ENCODE assay signal across 24 mouse cellular contexts in genomic region chr17:26234386-26234785, GRCm38 (mm10). TPM values are rescaled to one million over a fixed set of nuclear protein-coding genes. Genes with fewer than 3 reads are reported as not detected.
A peak's percentile ranks its signal among the peaks of the same experiment; 100 is the strongest.
DNase-seq lines count a peak whose midpoint lies in the region.
"Had no signal": no experiment of that assay in that cellular context is flagged by ENCODE, and none has a peak within 500 bp of the region (broad histone marks: within the 10 kb centered on the region; RNA-seq: fewer than 3 reads in every experiment).

No protein-coding gene starts in this region.

- H3K4me3 ChIP-seq in brown adipose tissue, adult 24 weeks (ENCODE audit: insufficient read depth, low read depth, low read length) = no peak overlapping the region
- H3K4me3 ChIP-seq: embryonic facial prominence, embryonic 10.5 days; forebrain, embryonic 15.5 days; heart, embryonic 10.5 days; liver, embryonic 13.5 days; midbrain, embryonic 12.5 days; neural tube, embryonic 13.5 days had no signal

- H3K27ac ChIP-seq in brown adipose tissue, adult 24 weeks (replicated peaks; ENCODE audit: low read depth, low read length) = 0 out of 2 replicates have a peak overlapping the region, but pooled peaks have one; percentile 15
- H3K27ac ChIP-seq: embryonic facial prominence, embryonic 10.5 days; forebrain, embryonic 15.5 days; heart, embryonic 10.5 days; neural tube, embryonic 13.5 days had no signal

- H3K4me1 ChIP-seq in brown adipose tissue, adult 24 weeks (ENCODE audit: control insufficient read depth, insufficient read depth, insufficient read length, low read length) = peaks cover 2% of the 10 kb centered on the region; the same call in 1 of the 2 replicates

- DNase-seq in CD4-positive helper T cell, adult 2 months (ENCODE audit: low read depth, low spot score) = peak; percentile 52
- peak; percentile 33 to 53 for DNase-seq in CD8-positive naive resting alpha-beta T cell, adult 2 months (ENCODE audit: low read depth in 2 of 2, low spot score in 2 of 2)
- DNase-seq in natural killer cell, adult 2 months (ENCODE audit: low spot score in 2 of 2) = peak; percentile 9 to 19
- no peak for DNase-seq in urinary bladder, postnatal 4 days (ENCODE audit: low spot score in 2 of 2)
- DNase-seq in cerebellum, adult 8-10 months = no peak
- no peak for DNase-seq in urinary bladder, postnatal 10 days (ENCODE audit: low spot score)
- DNase-seq: adrenal gland, adult 8-10 months; cerebellum, postnatal 10 days; kidney, adult 8-10 months; kidney, postnatal 14 days; layer of hippocampus, postnatal 36 days; liver, embryonic 13.5 days; lung, adult 2 months; lung, postnatal 14 days; right cerebral cortex, adult 18-20 months; spleen, adult 18-20 months had no signal

RNA-seq across cellular contexts. Expression of gene Fam234a, which starts 9.7 kb away (rescaled TPM):
- polyA plus RNA-seq in brown adipose tissue, adult 24 weeks (2012; ENCODE audit: insufficient read depth, insufficient read length, missing spikeins) = 42.0 and 48.6 TPM in 2 replicates

RNA-seq across cellular contexts. Expression of gene Luc7l, which starts 18.3 kb away (rescaled TPM):
- polyA plus RNA-seq in brown adipose tissue, adult 24 weeks (2012; ENCODE audit: insufficient read depth, insufficient read length, missing spikeins) = 10.7 and 23.5 TPM in 2 replicates

RNA-seq across cellular contexts. Expression of gene Arhgdig, which starts 26.8 kb away (rescaled TPM):
- 3.1 and 7.4 TPM in 2 replicates for polyA plus RNA-seq in brown adipose tissue, adult 24 weeks (2012; ENCODE audit: insufficient read depth, insufficient read length, missing spikeins)

RNA-seq across cellular contexts. Expression of gene Rgs11, which starts 31.6 kb away (rescaled TPM):
- not detected in 2 replicates for polyA plus RNA-seq in brown adipose tissue, adult 24 weeks (2012; ENCODE audit: insufficient read depth, insufficient read length, missing spikeins)
- polyA plus RNA-seq: C2C12 had no signal

RNA-seq across cellular contexts. Expression of gene Pdia2, which starts 35.5 kb away (rescaled TPM):
- not detected in 2 replicates for polyA plus RNA-seq in brown adipose tissue, adult 24 weeks (2012; ENCODE audit: insufficient read depth, insufficient read length, missing spikeins)
- polyA plus RNA-seq: forebrain, embryonic 15.5 days; neural tube, embryonic 13.5 days; testis, adult 2 months had no signal

Comparison
In these comparisons a context has a peak if more than half of its experiments do, and no peak if none do; other contexts are left out.
1. DNase-seq: peak in CD4-positive helper T cell, adult 2 months (single experiment), CD8-positive naive resting alpha-beta T cell, adult 2 months (2 of 2) and natural killer cell, adult 2 months (2 of 2); none in urinary bladder, postnatal 4 days (0 of 2), cerebellum, adult 8-10 months (single experiment) and urinary bladder, postnatal 10 days (single experiment).